23 mouse cellular contexts compared by ENCODE assay signal in genomic region chr10:108292651-108293050, GRCm38 (mm10). TPM values are rescaled to one million over a fixed set of nuclear protein-coding genes. Genes with fewer than 3 reads are reported as not detected.
DNase-seq lines count a peak whose midpoint lies in the region; TF ChIP-seq lines count a peak whose summit lies in the region.
"Had no signal": no experiment of that assay in that cellular context is flagged by ENCODE, and none has a peak within 500 bp of the region (broad histone marks: within the 10 kb centered on the region; RNA-seq: fewer than 3 reads in every experiment).

No protein-coding gene starts in this region.

- H3K9me3 ChIP-seq in E14TG2a.4 (ENCODE audit: low read length) (no peaks in the 10 kb centered on the region), ES-E14 (ENCODE audit: control insufficient read depth, insufficient read depth, low read depth, low read length) (no peaks in the 10 kb centered on the region)
- H3K9me3 ChIP-seq: embryonic facial prominence, embryonic 13.5 days; embryonic facial prominence, embryonic 15.5 days; forebrain, embryonic 10.5 days; forebrain, embryonic 12.5 days had no signal

- H3K4me1 ChIP-seq in E14TG2a.4 (replicated peaks; ENCODE audit: low read depth, low read length), result peaks cover 87% of the 10 kb centered on the region
- H3K4me1 ChIP-seq in ES-E14 (ENCODE audit: control insufficient read depth in 2 of 2, insufficient read depth in 2 of 2, low read length in 2 of 2, poor library complexity in 1 of 2), result peaks cover 10 to 12% of the 10 kb centered on the region in 2 experiments; a peak in 3 of 4 replicates
- H3K4me1 ChIP-seq: embryonic facial prominence, embryonic 13.5 days; embryonic facial prominence, embryonic 15.5 days; forebrain, embryonic 10.5 days; forebrain, embryonic 12.5 days had no signal

- no peaks in the 10 kb centered on the region for H3K36me3 ChIP-seq in E14TG2a.4 (ENCODE audit: insufficient read depth, low read length)
- no peaks in the 10 kb centered on the region for H3K36me3 ChIP-seq in ES-E14 (ENCODE audit: control insufficient read depth, insufficient read depth, low read length, poor library complexity, severe bottlenecking)
- H3K36me3 ChIP-seq: embryonic facial prominence, embryonic 13.5 days; embryonic facial prominence, embryonic 15.5 days; forebrain, embryonic 10.5 days; forebrain, embryonic 12.5 days had no signal

- peak overlapping the region; percentile 90 for H3K27ac ChIP-seq in ES-E14 (ENCODE audit: insufficient read depth, low read depth, low read length, poor library complexity, severe bottlenecking)
- H3K27ac ChIP-seq in gastrocnemius, adult 2 months, result no peak overlapping the region
- H3K27ac ChIP-seq: embryonic facial prominence, embryonic 13.5 days; embryonic facial prominence, embryonic 15.5 days; forebrain, embryonic 10.5 days; forebrain, embryonic 12.5 days had no signal

- in situ Hi-C loops in ES-E14 (cut with MboI; ENCODE audit: low sequenced_read_pairs in 2 of 2, unreplicated experiment in 2 of 2), result no loop called here

- DNase-seq in ES-E14 (ENCODE audit: low read depth, low spot score) (no peak), ZHBTc4 (ENCODE audit: low read depth, low spot score) (peak; percentile 60)
- DNase-seq in kidney, adult 11 months, result no peak
- no peak for DNase-seq in gastrocnemius, adult 2 months
- DNase-seq: adrenal gland, adult 2 months; adrenal gland, postnatal 10 days; adrenal gland, postnatal 25 days; B cell, adult 2 months; cerebellum, adult 11 months; cerebellum, adult 18-20 months; cerebellum, adult 8-10 months; cerebellum, adult 9-11 months; cerebellum, postnatal 14 days; cerebellum, postnatal 36 days; embryo, embryonic 11 days had no signal

- no peaks in the 10 kb centered on the region for H3K27me3 ChIP-seq in E14TG2a.4 (ENCODE audit: insufficient read depth, low read length)
- H3K27me3 ChIP-seq: CH12.LX; embryonic facial prominence, embryonic 13.5 days; embryonic facial prominence, embryonic 15.5 days; forebrain, embryonic 12.5 days had no signal

- H3K4me3 ChIP-seq in E14TG2a.4 (replicated peaks; ENCODE audit: low read length), result peak overlapping the region; percentile 41
- peak overlapping the region in 1 of 2 experiments; percentile 33; a peak in 3 of 4 replicates for H3K4me3 ChIP-seq in ES-E14 (ENCODE audit: insufficient read depth in 1 of 2, low read depth in 1 of 2, low read length in 2 of 2, poor library complexity in 1 of 2, severe bottlenecking in 1 of 2)
- H3K4me3 ChIP-seq in gastrocnemius, adult 2 months, result no peak overlapping the region
- H3K4me3 ChIP-seq: embryonic facial prominence, embryonic 13.5 days; embryonic facial prominence, embryonic 15.5 days; erythroblast, embryonic 14.5 days; forebrain, embryonic 10.5 days; forebrain, embryonic 12.5 days had no signal

- H3K9ac ChIP-seq in ES-E14 (ENCODE audit: insufficient read depth, low read depth, low read length, poor library complexity, severe bottlenecking), result peak overlapping the region; percentile 63
- H3K9ac ChIP-seq: embryonic facial prominence, embryonic 13.5 days; embryonic facial prominence, embryonic 15.5 days; forebrain, embryonic 12.5 days had no signal

- intact Hi-C loops in gastrocnemius, adult 2 months (cut with DNase I), result no loop called here

- TF ChIP-seq CTCF in E14TG2a.4 (conservative IDR thresholded peaks at IDR 0.05; ENCODE audit: low read length), result no peak
- no peak for TF ChIP-seq CTCF in gastrocnemius, adult 2 months (IDR thresholded peaks at IDR 0.05)

TF ChIP-seq in ES-E14, 5 proteins besides CTCF, POLR2A, EP300 and RAD21:
- TF ChIP-seq HCFC1 (IDR thresholded peaks at IDR 0.05; ENCODE audit: borderline replicate concordance, insufficient read depth, low read length), result no peak
- TF ChIP-seq CHD2 (IDR thresholded peaks at IDR 0.05; ENCODE audit: low read depth, low read length), result no peak
- TF ChIP-seq MAFK (IDR thresholded peaks at IDR 0.05; ENCODE audit: insufficient read depth, low read depth, low read length), result no peak
- TF ChIP-seq ZC3H11A (IDR thresholded peaks at IDR 0.05; ENCODE audit: borderline replicate concordance, low read depth, low read length), result no peak
- TF ChIP-seq ZNF384 (IDR thresholded peaks at IDR 0.05; ENCODE audit: low read depth, low read length), result no peak

RNA-seq across cellular contexts. Expression of gene Pawr, which starts 39.3 kb away (rescaled TPM):
- 33.5 and 36.4 TPM in 2 replicates for total RNA-seq in ES-E14 (2012; rRNA removed)
- total RNA-seq in gastrocnemius, adult 2 months (2021), result 1 to 10 TPM in 1 of 2 experiments, under 1 TPM in 1; 0.99 to 1.0 TPM
- total RNA-seq: CH12.LX; common myeloid progenitor, adult 5-6 weeks had no signal

Comparison
In these comparisons a context has a peak if more than half of its experiments do, and no peak if none do; other contexts are left out.
1. RNA of gene Pawr, which starts 39.3 kb away (total RNA-seq): 33.5 to 36.4 TPM in ES-E14; 0.99 to 1.0 TPM in gastrocnemius, adult 2 months; every median in the first group is over 10 times any median in the second.